ENCODE assay signal across 7 mouse cellular contexts in the genomic region with DNA sequence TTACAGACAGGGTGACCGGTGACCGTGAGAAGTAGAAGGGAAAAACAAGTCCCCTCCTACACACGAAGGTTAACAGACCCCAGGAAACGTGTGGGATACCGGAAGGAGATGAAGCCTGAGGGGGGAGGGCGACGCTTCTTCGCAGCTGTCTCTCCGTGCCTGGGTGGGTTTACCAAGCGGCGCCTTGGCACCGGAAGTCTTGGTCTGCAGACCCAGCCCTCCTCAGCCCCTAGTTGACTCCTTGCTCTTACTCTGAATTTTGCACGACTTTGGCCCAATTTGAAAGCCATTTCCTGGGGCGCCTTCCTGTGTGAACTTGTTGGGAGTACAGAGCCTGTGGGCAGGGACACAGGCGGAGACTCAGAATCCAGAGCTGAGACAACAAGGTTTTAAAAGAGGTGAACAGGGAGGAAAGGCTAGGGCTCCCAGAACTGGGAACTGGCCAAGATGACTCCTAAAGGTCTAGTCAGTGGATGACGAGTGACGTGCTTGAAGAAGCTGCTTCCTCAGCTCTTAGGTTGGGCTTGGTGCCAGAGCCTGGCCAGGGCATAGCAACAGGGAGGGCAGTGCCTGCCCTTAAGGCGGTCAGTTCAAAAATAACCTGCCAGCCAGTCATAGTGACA. TPM values are rescaled to one million over a fixed set of nuclear protein-coding genes. Genes with fewer than 3 reads are reported as not detected.
A peak's percentile ranks its signal among the peaks of the same experiment; 100 is the strongest.
DNase-seq lines count a peak whose midpoint lies in the region; ATAC-seq and TF ChIP-seq lines count a peak whose summit lies in the region.

No protein-coding gene starts in this region.

- H3K9ac ChIP-seq in ES-Bruce4 (ENCODE audit: low read depth, poor library complexity, severe bottlenecking): peak overlapping the region; percentile 11; the same call in 1 of the 2 replicates
- no peak overlapping the region for H3K9ac ChIP-seq in intestine, embryonic 15.5 days
- H3K9ac ChIP-seq in liver, embryonic 16.5 days (ENCODE audit: low read depth, low read length): peak overlapping the region; percentile 90
- H3K9ac ChIP-seq in neural tube, embryonic 14.5 days (replicated peaks; ENCODE audit: low read depth, low read length): no peak overlapping the region

- ATAC-seq in intestine, embryonic 15.5 days: no peak
- peak; percentile 5 for ATAC-seq in liver, embryonic 16.5 days (ENCODE audit: low read depth)
- ATAC-seq in neural tube, embryonic 14.5 days (ENCODE audit: low read depth): no peak

- no peaks in the 10 kb centered on the region for H3K9me3 ChIP-seq in ES-Bruce4 (replicated peaks; ENCODE audit: control insufficient read depth, insufficient read depth, low read length, poor library complexity, severe bottlenecking)
- no peaks in the 10 kb centered on the region for H3K9me3 ChIP-seq in intestine, embryonic 15.5 days
- no peaks in the 10 kb centered on the region for H3K9me3 ChIP-seq in liver, embryonic 16.5 days (replicated peaks; ENCODE audit: control insufficient read depth, low read length)
- no peaks in the 10 kb centered on the region for H3K9me3 ChIP-seq in neural tube, embryonic 14.5 days (ENCODE audit: control insufficient read depth, low read length)

- 19% methylated on average over 18 of the region's 18 CpGs for WGBS in intestine, embryonic 15.5 days
- 5% methylated on average over 18 of the region's 18 CpGs for WGBS in liver, embryonic 16.5 days (ENCODE audit: insufficient replicate concordance)
- WGBS in neural tube, embryonic 14.5 days: 21% methylated on average over 18 of the region's 18 CpGs

- 0 out of 2 replicates have a peak, but pooled peaks have one; percentile 28 for TF ChIP-seq EP300 in ES-Bruce4 (IDR thresholded peaks at IDR 0.05; ENCODE audit: insufficient read depth, low read depth, low read length)

- no peak for TF ChIP-seq CTCF in ES-Bruce4 (IDR thresholded peaks at IDR 0.05; ENCODE audit: low read depth, low read length)

- peaks cover 4% of the 10 kb centered on the region for H3K4me1 ChIP-seq in ES-Bruce4 (ENCODE audit: control insufficient read depth, insufficient read depth, low read length)
- peaks cover 48% of the 10 kb centered on the region for H3K4me1 ChIP-seq in intestine, embryonic 15.5 days (replicated peaks)
- peaks cover 49% of the 10 kb centered on the region for H3K4me1 ChIP-seq in liver, embryonic 16.5 days (ENCODE audit: control insufficient read depth, low read depth, low read length)
- peaks cover 27% of the 10 kb centered on the region for H3K4me1 ChIP-seq in neural tube, embryonic 14.5 days (ENCODE audit: control insufficient read depth, insufficient read depth, low read length)

- no peaks in the 10 kb centered on the region for H3K27me3 ChIP-seq in ES-Bruce4 (ENCODE audit: control insufficient read depth, insufficient read depth, low read length, poor library complexity, severe bottlenecking)
- H3K27me3 ChIP-seq in intestine, embryonic 15.5 days (replicated peaks): 0 out of 2 replicates have a peak, but pooled peaks cover 3% of the 10 kb centered on the region
- no peaks in the 10 kb centered on the region for H3K27me3 ChIP-seq in liver, embryonic 16.5 days (ENCODE audit: control insufficient read depth, insufficient read depth, low read depth, low read length)
- no peaks in the 10 kb centered on the region; the same call in 1 of the 2 replicates for H3K27me3 ChIP-seq in neural tube, embryonic 14.5 days (ENCODE audit: control insufficient read depth, insufficient read depth, low read length)

- H3K36me3 ChIP-seq in ES-Bruce4 (ENCODE audit: control insufficient read depth, insufficient read depth, low read length, poor library complexity, severe bottlenecking): no peaks in the 10 kb centered on the region
- no peaks in the 10 kb centered on the region for H3K36me3 ChIP-seq in intestine, embryonic 15.5 days
- H3K36me3 ChIP-seq in liver, embryonic 16.5 days (ENCODE audit: control insufficient read depth, insufficient read depth): peaks cover 37% of the 10 kb centered on the region
- no peaks in the 10 kb centered on the region for H3K36me3 ChIP-seq in neural tube, embryonic 14.5 days (ENCODE audit: control insufficient read depth, insufficient read depth, low read length)

- peak overlapping the region; percentile 89 for H3K4me2 ChIP-seq in intestine, embryonic 15.5 days (replicated peaks)
- peak overlapping the region; percentile 97 for H3K4me2 ChIP-seq in liver, embryonic 16.5 days (ENCODE audit: low read depth, low read length)
- H3K4me2 ChIP-seq in neural tube, embryonic 14.5 days (ENCODE audit: low read depth, low read length): peak overlapping the region; percentile 41

- DNase-seq in adrenal gland, adult 8-10 months: peak; percentile 90
- peak; percentile 64 for DNase-seq in gastrocnemius, postnatal 25 days
- DNase-seq in urinary bladder, postnatal 36 days (ENCODE audit: low spot score in 2 of 2): peak; percentile 60 to 76

- H3K4me3 ChIP-seq in ES-Bruce4 (ENCODE audit: low read depth, low read length): peak overlapping the region; percentile 80
- peak overlapping the region; percentile 50 for H3K4me3 ChIP-seq in intestine, embryonic 15.5 days (replicated peaks)
- peak overlapping the region; percentile 87 for H3K4me3 ChIP-seq in liver, embryonic 16.5 days (ENCODE audit: low read depth, low read length)
- no peak overlapping the region for H3K4me3 ChIP-seq in neural tube, embryonic 14.5 days (ENCODE audit: low read depth, low read length)

- H3K27ac ChIP-seq in ES-Bruce4 (ENCODE audit: insufficient read depth, low read length): peak overlapping the region; percentile 24
- H3K27ac ChIP-seq in intestine, embryonic 15.5 days: peak overlapping the region; percentile 92
- H3K27ac ChIP-seq in liver, embryonic 16.5 days (ENCODE audit: low read length): peak overlapping the region; percentile 99
- H3K27ac ChIP-seq in neural tube, embryonic 14.5 days (ENCODE audit: low read depth, low read length): no peak overlapping the region; the same call in 1 of the 2 replicates

- TF ChIP-seq POLR2A in ES-Bruce4 (IDR thresholded peaks at IDR 0.05; ENCODE audit: insufficient read depth, low read length): no peak

RNA-seq across cellular contexts. Expression of gene Tmc8, which starts 0.6 kb away (rescaled TPM):
- polyA plus RNA-seq in ES-Bruce4 (2011; ENCODE audit: insufficient read depth, insufficient read length, low read depth, missing spikeins): 3.1 and 5.3 TPM in 2 replicates
- total RNA-seq in adrenal gland, adult 8-10 months (2022): 1 to 10 TPM; 1.5 to 3.3 (median 3.0) TPM
- total RNA-seq in gastrocnemius, postnatal 25 days (2021): 1 to 10 TPM in 1 of 2 experiments, under 1 TPM in 1; 0.56 to 1.6 TPM
- polyA plus RNA-seq in intestine, embryonic 15.5 days (2015; fragmentation: Nextera tagmentation; extraction: Ambion mirVana): 6.6 and 7.7 TPM in 2 replicates
- polyA plus RNA-seq in liver, embryonic 16.5 days (2015; fragmentation: Nextera tagmentation; extraction: Ambion mirVana): 16.0 and 16.3 TPM in 2 replicates
- polyA plus RNA-seq in neural tube, embryonic 14.5 days (2014; fragmentation: Nextera tagmentation; extraction: Ambion mirVana): 0.64 and 1.7 TPM in 2 replicates

RNA-seq across cellular contexts. Expression of gene Tmc6, which starts 0.7 kb away (rescaled TPM):
- 12.3 and 16.4 TPM in 2 replicates for polyA plus RNA-seq in ES-Bruce4 (2011; ENCODE audit: insufficient read depth, insufficient read length, low read depth, missing spikeins)
- 10 to 100 TPM; 28.2 to 50.0 (median 40.7) TPM for total RNA-seq in adrenal gland, adult 8-10 months (2022)
- 1 to 10 TPM; 6.8 to 7.8 TPM for total RNA-seq in gastrocnemius, postnatal 25 days (2021)
- 28.3 and 34.7 TPM in 2 replicates for polyA plus RNA-seq in intestine, embryonic 15.5 days (2015; fragmentation: Nextera tagmentation; extraction: Ambion mirVana)
- polyA plus RNA-seq in liver, embryonic 16.5 days (2015; fragmentation: Nextera tagmentation; extraction: Ambion mirVana): 45.6 and 46.2 TPM in 2 replicates
- 3.9 and 4.8 TPM in 2 replicates for polyA plus RNA-seq in neural tube, embryonic 14.5 days (2014; fragmentation: Nextera tagmentation; extraction: Ambion mirVana)

RNA-seq across cellular contexts. Expression of gene 6030468B19Rik, which starts 16.1 kb away (rescaled TPM):
- not detected in 2 replicates for polyA plus RNA-seq in ES-Bruce4 (2011; ENCODE audit: insufficient read depth, insufficient read length, low read depth, missing spikeins)
- total RNA-seq in adrenal gland, adult 8-10 months (2022): not detected
- not detected for total RNA-seq in gastrocnemius, postnatal 25 days (2021)
- polyA plus RNA-seq in intestine, embryonic 15.5 days (2015; fragmentation: Nextera tagmentation; extraction: Ambion mirVana): 1.1 and 1.2 TPM in 2 replicates
- polyA plus RNA-seq in liver, embryonic 16.5 days (2015; fragmentation: Nextera tagmentation; extraction: Ambion mirVana): 74.2 and 77.0 TPM in 2 replicates
- not detected in 2 replicates for polyA plus RNA-seq in neural tube, embryonic 14.5 days (2014; fragmentation: Nextera tagmentation; extraction: Ambion mirVana)

RNA-seq across cellular contexts. Expression of gene Gm20708, which starts 28.2 kb away (rescaled TPM):
- 1.4 and 2.1 TPM in 2 replicates for polyA plus RNA-seq in ES-Bruce4 (2011; ENCODE audit: insufficient read depth, insufficient read length, low read depth, missing spikeins)
- 1 to 10 TPM in 2 of 4 experiments, under 1 TPM in 2; 0.59 to 3.4 (median 1.3) TPM for total RNA-seq in adrenal gland, adult 8-10 months (2022)
- 1 to 10 TPM; 1.0 to 1.1 TPM for total RNA-seq in gastrocnemius, postnatal 25 days (2021)
- polyA plus RNA-seq in intestine, embryonic 15.5 days (2015; fragmentation: Nextera tagmentation; extraction: Ambion mirVana): 0.26 and 0.38 TPM in 2 replicates
- 0.38 and 0.64 TPM in 2 replicates for polyA plus RNA-seq in liver, embryonic 16.5 days (2015; fragmentation: Nextera tagmentation; extraction: Ambion mirVana)
- 0.68 and 1.2 TPM in 2 replicates for polyA plus RNA-seq in neural tube, embryonic 14.5 days (2014; fragmentation: Nextera tagmentation; extraction: Ambion mirVana)

RNA-seq across cellular contexts. Expression of gene Syngr2, which starts 28.2 kb away (rescaled TPM):
- 49.1 and 51.9 TPM in 2 replicates for polyA plus RNA-seq in ES-Bruce4 (2011; ENCODE audit: insufficient read depth, insufficient read length, low read depth, missing spikeins)
- total RNA-seq in adrenal gland, adult 8-10 months (2022): 100 to 1,000 TPM in 2 of 4 experiments, 10 to 100 TPM in 2; 86.0 to 110 (median 103) TPM
- total RNA-seq in gastrocnemius, postnatal 25 days (2021): 100 to 1,000 TPM; 143 to 146 TPM
- polyA plus RNA-seq in intestine, embryonic 15.5 days (2015; fragmentation: Nextera tagmentation; extraction: Ambion mirVana): 135 and 151 TPM in 2 replicates
- 48.6 and 55.5 TPM in 2 replicates for polyA plus RNA-seq in liver, embryonic 16.5 days (2015; fragmentation: Nextera tagmentation; extraction: Ambion mirVana)
- polyA plus RNA-seq in neural tube, embryonic 14.5 days (2014; fragmentation: Nextera tagmentation; extraction: Ambion mirVana): 9.7 and 15.8 TPM in 2 replicates

Comparison
In these comparisons a context has a peak if more than half of its experiments do, and no peak if none do; other contexts are left out.
1. H3K9ac ChIP-seq: peak in ES-Bruce4 (single experiment) and liver, embryonic 16.5 days (single experiment); none in intestine, embryonic 15.5 days (single experiment) and neural tube, embryonic 14.5 days (single experiment).
2. H3K4me2 ChIP-seq: peak in every context shown above with its lines; median percentile 97 in liver, embryonic 16.5 days; 89 in intestine, embryonic 15.5 days; 41 in neural tube, embryonic 14.5 days.
3. RNA of gene 6030468B19Rik, which starts 16.1 kb away (polyA plus RNA-seq): 74.2 to 77.0 TPM in liver, embryonic 16.5 days; 1.1 to 1.2 TPM in intestine, embryonic 15.5 days, not detected in neural tube, embryonic 14.5 days and not detected in ES-Bruce4; every median in the first group is over 10 times any median in the second.
4. Peak in every context shown above with its lines, with median percentiles within 50 percentile points of each other: DNase-seq.